Mouse (Mus musculus): Measurements from ENCODE around the gene Inha.

- TF ChIP-seq GATA1 (IDR thresholded peaks at IDR 0.05; ENCODE audit: low read length) (no peak), TAL1 (IDR thresholded peaks at IDR 0.05; ENCODE audit: low read length) (no peak)
Measured at GRCm38 (mm10) chr1:75555680-75556079, 48.8 kb downstream of the Inha start.

All from erythroblast, embryonic 14.5 days (primary cell).